Mouse (Mus musculus) lung, adult 2 months (tissue): Measurements from ENCODE around the gene Igbp1. TPM values are rescaled to one million over a fixed set of nuclear protein-coding genes. Genes with fewer than 3 reads are reported as not detected.

Source experiments
- DNase-seq: peaks from one replicate; pipeline ENCODE4 v3.0.0; 2022
- H3K4me1 ChIP-seq: fragments of 200-500 bp; 2 replicates; pipeline ENCODE4 v1.6.1; 2011; ENCODE audit warnings: low read length; ENCODE audit not compliant: control insufficient read depth, insufficient read depth
- H3K4me3 ChIP-seq: fragments of 200-500 bp; replicated peaks from 2 replicates; pipeline ENCODE3; 2011; ENCODE audit warnings: low read depth, mild to moderate bottlenecking, control low read depth, low read length; ENCODE audit errors: extremely low read depth
- CTCF ChIP-seq: fragments of 200-500 bp; IDR thresholded peaks from 2 replicates; pipeline ENCODE4 v1.5.1; 2011; ENCODE audit warnings: mild to moderate bottlenecking, low read length, control low read depth; ENCODE audit not compliant: insufficient read depth
- POLR2A ChIP-seq: fragments of 200-500 bp; IDR thresholded peaks from 2 replicates; pipeline ENCODE4 v1.6.1; 2011; ENCODE audit warnings: low read depth, mild to moderate bottlenecking, control low read depth, low read length, borderline replicate concordance; ENCODE audit errors: extremely low read depth
- WGBS: fragments of 180-500 bp; shearing (Covaris S2); methylation state at CpG from one replicate; pipeline ENCODE4 v1.1.7; 2018; 5-methylcytosine and 5-hydroxymethylcytosine counted together
- polyA plus RNA-seq: library from polyadenylated mRNA; depleted of rRNA; stranded (reverse); fragments of >200 nt; gene quantifications from 2 replicates; pipeline ENCODE4 v1.2.3, GENCODE M21; 2012; rRNA removed

The Igbp1 gene
- polyA plus RNA-seq, 1 experiment = 15.6 TPM

DNA sequence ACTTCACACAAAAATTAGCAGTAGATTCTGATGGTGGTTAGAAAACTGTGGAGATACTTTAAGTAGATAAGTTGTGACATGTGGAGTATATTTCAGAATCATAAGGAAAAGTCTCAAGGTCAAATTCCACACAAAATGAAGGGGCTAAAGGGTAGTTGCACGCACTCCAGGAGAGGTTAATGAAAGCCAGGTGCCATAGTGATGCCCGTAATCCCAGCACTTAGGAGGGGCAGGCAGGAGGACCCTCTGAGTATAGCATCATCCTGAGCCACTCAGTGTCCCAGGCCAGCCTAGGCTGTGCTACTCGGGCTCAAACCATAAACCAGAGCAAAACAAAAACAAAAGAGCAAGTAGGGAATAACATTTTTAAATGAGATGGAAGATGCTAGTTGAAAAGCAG is 15.8 kb downstream of the Igbp1 start:
- WGBS = 88% methylated on average over 3 of the region's 3 CpGs
- TF ChIP-seq CTCF (no peak), POLR2A (no peak)
- DNase-seq = no peak
- Histone ChIP-seq H3K4me1 (no peaks in the 10 kb centered on the region), H3K4me3 (no peak overlapping the region)

DNA sequence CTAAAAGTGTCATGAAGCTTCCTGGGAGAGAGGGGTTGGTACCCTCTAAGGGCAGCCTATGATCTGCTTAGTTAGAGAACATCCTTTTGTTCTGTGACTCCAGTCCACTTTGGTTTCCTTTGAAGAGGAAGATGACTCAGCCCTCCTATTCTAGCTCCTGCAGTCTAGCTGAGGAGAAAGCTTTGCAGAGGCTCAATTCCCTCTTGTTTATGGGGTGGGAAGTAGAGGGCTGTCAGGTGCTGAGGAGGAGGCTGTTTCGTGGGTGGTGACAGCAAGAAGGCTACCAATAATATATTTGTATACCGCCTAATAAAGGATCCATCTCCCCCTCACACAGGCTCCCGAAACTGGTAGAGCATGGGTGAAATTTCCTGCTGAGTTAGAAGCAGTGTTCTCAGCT is 22.6 kb downstream of the Igbp1 start:
- no peak for TF ChIP-seq POLR2A
- no peak for TF ChIP-seq CTCF
- DNase-seq = no peak
- no peak overlapping the region for H3K4me3 ChIP-seq
- H3K4me1 ChIP-seq = no peaks in the 10 kb centered on the region; the same call in 1 of the 2 replicates
- 77% methylated on average over 3 of the region's 3 CpGs for WGBS

DNA sequence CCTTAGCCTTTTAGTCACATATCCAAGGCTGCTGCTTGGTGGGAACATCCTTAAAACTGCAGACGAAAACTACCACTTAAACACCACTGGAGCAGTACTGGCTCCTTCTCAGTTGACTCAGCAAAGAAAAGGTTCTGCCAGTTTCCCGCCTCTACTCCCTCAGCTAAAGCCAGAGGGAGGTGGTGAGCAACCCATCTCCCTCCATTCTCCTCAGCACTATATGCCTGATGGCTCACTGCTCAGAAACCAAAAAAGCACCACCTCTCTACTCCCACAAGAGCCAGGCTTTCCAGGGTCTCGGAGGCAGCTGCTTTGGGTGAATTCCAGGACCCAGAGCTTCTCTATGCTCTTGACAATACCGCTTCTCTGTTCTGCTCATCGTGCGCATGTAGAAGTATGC is 23.5 kb downstream of the Igbp1 start:
- Histone ChIP-seq H3K4me3 (no peak overlapping the region), H3K4me1 (no peaks in the 10 kb centered on the region; the same call in 1 of the 2 replicates)
- TF ChIP-seq CTCF (no peak), POLR2A (no peak)
- 82% methylated on average over 6 of the region's 6 CpGs for WGBS
- DNase-seq = no peak

GRCm38 (mm10) chrX:100518532-100518931 is 24.4 kb downstream of the Igbp1 start:
- Histone ChIP-seq H3K4me3 (no peak overlapping the region), H3K4me1 (no peaks in the 10 kb centered on the region; the same call in 1 of the 2 replicates)
- TF ChIP-seq POLR2A (no peak), CTCF (no peak)
- no peak for DNase-seq
- WGBS = 78% methylated on average over 2 of the region's 2 CpGs

GRCm38 (mm10) chrX:100524471-100524870 is 30.4 kb downstream of the Igbp1 start, which contains the start of gene Dgat2l6:
TSS of gene Dgat2l6 (plus strand) at chrX:100524838.
- Histone ChIP-seq H3K4me1 (no peaks in the 10 kb centered on the region; the same call in 1 of the 2 replicates), H3K4me3 (no peak within 1 kb of the TSS)
- no peak for DNase-seq
- no peak for TF ChIP-seq CTCF
- TF ChIP-seq POLR2A = no peak
- 80% methylated on average over 4 of the region's 4 CpGs for WGBS

DNA sequence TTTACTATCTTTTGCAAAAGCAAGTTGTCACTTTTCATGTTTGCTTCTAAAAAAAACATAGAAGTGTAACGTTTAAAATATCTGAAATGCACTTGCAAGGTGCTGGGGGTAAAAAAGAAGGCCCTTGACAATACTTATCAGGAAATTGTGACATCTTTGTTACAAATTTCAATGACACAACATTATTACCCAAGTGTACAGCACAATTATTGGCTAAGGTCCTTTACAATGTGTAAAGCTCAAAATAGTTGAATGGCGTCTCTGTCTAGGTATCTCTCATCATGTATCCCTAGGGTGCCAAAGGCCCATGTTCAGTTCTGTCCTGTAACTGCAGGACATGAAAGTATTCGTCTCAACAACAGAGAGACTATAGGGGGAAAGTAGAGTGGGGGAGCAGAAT is 61.9 kb downstream of the Igbp1 start:
- no peak overlapping the region for H3K4me3 ChIP-seq
- DNase-seq = no peak
- WGBS = 72% methylated on average over 3 of the region's 3 CpGs
- no peaks in the 10 kb centered on the region for H3K4me1 ChIP-seq
- TF ChIP-seq CTCF = no peak
- TF ChIP-seq POLR2A = no peak

DNA sequence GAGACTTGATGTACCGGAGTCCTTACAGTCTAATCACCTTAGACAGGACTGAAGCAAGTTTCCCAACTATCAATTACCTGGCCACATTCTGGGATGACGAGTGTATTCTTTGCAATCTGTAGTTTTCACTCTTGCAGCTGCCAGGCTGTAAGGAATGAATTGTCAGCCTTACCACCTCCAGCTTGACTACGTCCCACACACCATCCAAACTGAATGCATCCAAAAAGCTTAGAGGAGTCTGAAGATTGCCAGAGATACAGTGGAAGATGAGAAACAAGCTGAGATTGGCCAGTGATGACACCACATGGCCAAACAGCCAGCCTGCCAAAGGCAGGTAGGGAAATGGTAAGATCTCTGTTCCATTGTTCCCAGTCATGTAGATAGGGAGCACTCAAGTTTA is 71.6 kb downstream of the Igbp1 start:
- WGBS = 82% methylated on average over 3 of the region's 3 CpGs
- H3K4me3 ChIP-seq = no peak overlapping the region
- no peaks in the 10 kb centered on the region for H3K4me1 ChIP-seq
- TF ChIP-seq CTCF = no peak
- no peak for TF ChIP-seq POLR2A
- no peak for DNase-seq

Other genes with a start within 250 kb of the Igbp1 start
- gene Otud6a, start 65.3 kb upstream of the Igbp1 start, polyA plus RNA-seq = not detected in 2 replicates
- gene Awat2, start 51.6 kb upstream of the Igbp1 start, polyA plus RNA-seq = 0.44 and 0.77 TPM in 2 replicates
- 0.05 TPM in 1 of 2 replicates, not detected in the other for gene Dgat2l6, start 30.5 kb downstream of the Igbp1 start, polyA plus RNA-seq
- not detected in 2 replicates for gene Awat1, start 78.0 kb downstream of the Igbp1 start, polyA plus RNA-seq
- gene P2ry4, start 100.6 kb downstream of the Igbp1 start, polyA plus RNA-seq = 0.03 and 2.2 TPM in 2 replicates
- not detected in 2 replicates for gene Arr3, start 111.2 kb downstream of the Igbp1 start, polyA plus RNA-seq
- 0.25 and 0.56 TPM in 2 replicates for gene Kif4, start 131.4 kb downstream of the Igbp1 start, polyA plus RNA-seq
- gene Pdzd11, start 132.3 kb downstream of the Igbp1 start, polyA plus RNA-seq = 15.1 and 22.5 TPM in 2 replicates
- gene Gdpd2, start 235.6 kb downstream of the Igbp1 start, polyA plus RNA-seq = 14.2 and 19.5 TPM in 2 replicates